22 mouse cellular contexts compared by ENCODE assay signal in genomic region chr2:116819016-116819687, GRCm38 (mm10). TPM values are rescaled to one million over a fixed set of nuclear protein-coding genes. Genes with fewer than 3 reads are reported as not detected.
DNase-seq lines count a peak whose midpoint lies in the region; ATAC-seq and TF ChIP-seq lines count a peak whose summit lies in the region.
"Had no signal": no experiment of that assay in that cellular context is flagged by ENCODE, and none has a peak within 500 bp of the region (broad histone marks: within the 10 kb centered on the region; RNA-seq: fewer than 3 reads in every experiment).

No protein-coding gene starts in this region.

- H3K4me3 ChIP-seq in forebrain, embryonic 13.5 days: no peak overlapping the region
- no peak overlapping the region for H3K4me3 ChIP-seq in forebrain, embryonic 12.5 days (replicated peaks)
- no peak overlapping the region for H3K4me3 ChIP-seq in hindbrain, embryonic 13.5 days
- H3K4me3 ChIP-seq in hindbrain, embryonic 11.5 days (ENCODE audit: low read depth, low read length): no peak overlapping the region
- H3K4me3 ChIP-seq in hindbrain, embryonic 16.5 days (ENCODE audit: low read length): no peak overlapping the region
- H3K4me3 ChIP-seq in midbrain, postnatal 0 days (ENCODE audit: low read depth, low read length): no peak overlapping the region
- H3K4me3 ChIP-seq: limb, embryonic 12.5 days had no signal

- 26% methylated on average over 13 of the region's 13 CpGs for WGBS in forebrain, embryonic 13.5 days
- 36% methylated on average over 13 of the region's 13 CpGs for WGBS in forebrain, embryonic 12.5 days
- 32% methylated on average over 13 of the region's 13 CpGs for WGBS in hindbrain, embryonic 13.5 days
- WGBS in hindbrain, embryonic 11.5 days: 47% methylated on average over 13 of the region's 13 CpGs
- 35% methylated on average over 13 of the region's 13 CpGs for WGBS in hindbrain, embryonic 16.5 days
- 26% methylated on average over 13 of the region's 13 CpGs for WGBS in midbrain, postnatal 0 days

- H3K9ac ChIP-seq in forebrain, embryonic 13.5 days: no peak overlapping the region
- no peak overlapping the region for H3K9ac ChIP-seq in forebrain, embryonic 12.5 days
- no peak overlapping the region for H3K9ac ChIP-seq in hindbrain, embryonic 13.5 days
- H3K9ac ChIP-seq in hindbrain, embryonic 11.5 days (ENCODE audit: low read depth, low read length): no peak overlapping the region
- no peak overlapping the region for H3K9ac ChIP-seq in hindbrain, embryonic 16.5 days (ENCODE audit: low read depth, low read length)
- no peak overlapping the region for H3K9ac ChIP-seq in midbrain, postnatal 0 days (replicated peaks; ENCODE audit: low read length, poor library complexity, severe bottlenecking)
- H3K9ac ChIP-seq: limb, embryonic 12.5 days; liver, embryonic 14.5 days had no signal

- H3K27me3 ChIP-seq in forebrain, embryonic 13.5 days: no peaks in the 10 kb centered on the region
- H3K27me3 ChIP-seq in forebrain, embryonic 12.5 days: peaks cover 6% of the 10 kb centered on the region; the same call in 1 of the 2 replicates
- H3K27me3 ChIP-seq in hindbrain, embryonic 13.5 days: no peaks in the 10 kb centered on the region
- H3K27me3 ChIP-seq in hindbrain, embryonic 11.5 days (ENCODE audit: control insufficient read depth, insufficient read depth, low read length): no peaks in the 10 kb centered on the region
- H3K27me3 ChIP-seq in hindbrain, embryonic 16.5 days (replicated peaks; ENCODE audit: control insufficient read depth, insufficient read depth, low read length): no peaks in the 10 kb centered on the region
- no peaks in the 10 kb centered on the region for H3K27me3 ChIP-seq in midbrain, postnatal 0 days (ENCODE audit: insufficient read depth, low read length)

- DNase-seq in hindbrain, embryonic 11.5 days (ENCODE audit: low spot score): no peak
- DNase-seq in midbrain, postnatal 0 days (ENCODE audit: low spot score): no peak
- no peak for DNase-seq in thymus, postnatal 25 days
- no peak for DNase-seq in thymus, postnatal 14 days
- DNase-seq: adrenal gland, postnatal 14 days; cerebellum, adult 9-10 months; kidney, adult 8-10 months; lung, postnatal 36 days; spleen, adult 18-20 months had no signal

- H3K4me1 ChIP-seq in forebrain, embryonic 13.5 days: peaks cover 37% of the 10 kb centered on the region
- peaks cover 40% of the 10 kb centered on the region for H3K4me1 ChIP-seq in forebrain, embryonic 12.5 days
- H3K4me1 ChIP-seq in hindbrain, embryonic 13.5 days (replicated peaks): peaks cover 41% of the 10 kb centered on the region
- no peaks in the 10 kb centered on the region for H3K4me1 ChIP-seq in hindbrain, embryonic 11.5 days (replicated peaks; ENCODE audit: control insufficient read depth, insufficient read depth, low read length)
- peaks cover 2% of the 10 kb centered on the region; the same call in 1 of the 2 replicates for H3K4me1 ChIP-seq in hindbrain, embryonic 16.5 days (ENCODE audit: control insufficient read depth, insufficient read depth, low read depth, low read length)
- no peaks in the 10 kb centered on the region for H3K4me1 ChIP-seq in midbrain, postnatal 0 days (ENCODE audit: insufficient read depth, low read length)

- H3K9me3 ChIP-seq in forebrain, embryonic 13.5 days (replicated peaks): no peaks in the 10 kb centered on the region
- H3K9me3 ChIP-seq in forebrain, embryonic 12.5 days: no peaks in the 10 kb centered on the region
- H3K9me3 ChIP-seq in hindbrain, embryonic 13.5 days: no peaks in the 10 kb centered on the region
- no peaks in the 10 kb centered on the region for H3K9me3 ChIP-seq in hindbrain, embryonic 11.5 days (ENCODE audit: control insufficient read depth, low read length)
- H3K9me3 ChIP-seq in hindbrain, embryonic 16.5 days (ENCODE audit: control insufficient read depth, low read length): no peaks in the 10 kb centered on the region
- H3K9me3 ChIP-seq in midbrain, postnatal 0 days (ENCODE audit: low read length): no peaks in the 10 kb centered on the region
- H3K9me3 ChIP-seq: limb, embryonic 12.5 days had no signal

- no peak for TF ChIP-seq CTCF in midbrain, postnatal 0 days (IDR thresholded peaks at IDR 0.05)

- no peak for ATAC-seq in forebrain, embryonic 13.5 days
- no peak; the same call in 1 of the 2 replicates for ATAC-seq in forebrain, embryonic 12.5 days (ENCODE audit: low FRiP score)
- no peak for ATAC-seq in hindbrain, embryonic 13.5 days (ENCODE audit: low FRiP score)
- ATAC-seq in hindbrain, embryonic 11.5 days (ENCODE audit: low FRiP score): no peak
- no peak for ATAC-seq in hindbrain, embryonic 16.5 days
- no peak for ATAC-seq in midbrain, postnatal 0 days (ENCODE audit: low FRiP score)

- H3K4me2 ChIP-seq in forebrain, embryonic 13.5 days: no peak overlapping the region
- no peak overlapping the region; the same call in 1 of the 2 replicates for H3K4me2 ChIP-seq in forebrain, embryonic 12.5 days
- 0 out of 2 replicates have a peak overlapping the region, but pooled peaks have one; percentile 11 for H3K4me2 ChIP-seq in hindbrain, embryonic 13.5 days
- no peak overlapping the region for H3K4me2 ChIP-seq in hindbrain, embryonic 11.5 days (replicated peaks; ENCODE audit: low read depth, low read length)
- H3K4me2 ChIP-seq in hindbrain, embryonic 16.5 days (ENCODE audit: low read length): peak overlapping the region; percentile 35
- peak overlapping the region; percentile 25 for H3K4me2 ChIP-seq in midbrain, postnatal 0 days (ENCODE audit: low read depth, low read length, poor library complexity, severe bottlenecking)
- H3K4me2 ChIP-seq: limb, embryonic 12.5 days had no signal

- H3K36me3 ChIP-seq in forebrain, embryonic 13.5 days (ENCODE audit: poor library complexity, severe bottlenecking): no peaks in the 10 kb centered on the region
- no peaks in the 10 kb centered on the region for H3K36me3 ChIP-seq in forebrain, embryonic 12.5 days (replicated peaks)
- no peaks in the 10 kb centered on the region for H3K36me3 ChIP-seq in hindbrain, embryonic 13.5 days
- no peaks in the 10 kb centered on the region for H3K36me3 ChIP-seq in hindbrain, embryonic 11.5 days (ENCODE audit: control insufficient read depth, insufficient read depth, low read length)
- no peaks in the 10 kb centered on the region for H3K36me3 ChIP-seq in hindbrain, embryonic 16.5 days (ENCODE audit: control insufficient read depth, insufficient read depth, low read length)
- no peaks in the 10 kb centered on the region for H3K36me3 ChIP-seq in midbrain, postnatal 0 days (ENCODE audit: insufficient read depth, low read length)
- H3K36me3 ChIP-seq: limb, embryonic 12.5 days had no signal

- H3K27ac ChIP-seq in forebrain, embryonic 13.5 days: 0 out of 2 replicates have a peak overlapping the region, but pooled peaks have one; percentile 14
- H3K27ac ChIP-seq in forebrain, embryonic 12.5 days: no peak overlapping the region
- peak overlapping the region; percentile 44; the same call in 1 of the 2 replicates for H3K27ac ChIP-seq in hindbrain, embryonic 13.5 days
- H3K27ac ChIP-seq in hindbrain, embryonic 11.5 days (ENCODE audit: low read depth, low read length): no peak overlapping the region
- H3K27ac ChIP-seq in hindbrain, embryonic 16.5 days (ENCODE audit: low read depth, low read length): peak overlapping the region; percentile 44; the same call in 1 of the 2 replicates
- H3K27ac ChIP-seq in midbrain, postnatal 0 days (ENCODE audit: low read depth, low read length): peak overlapping the region; percentile 47
- H3K27ac ChIP-seq: limb, embryonic 12.5 days; liver, embryonic 14.5 days; stomach, postnatal 0 days had no signal

RNA-seq across cellular contexts. Expression of gene Tmco5, which starts 59.3 kb away (rescaled TPM):
- polyA plus RNA-seq in forebrain, embryonic 13.5 days (2015; fragmentation: Nextera tagmentation; extraction: Ambion mirVana): not detected in 2 replicates
- polyA plus RNA-seq in forebrain, embryonic 12.5 days (2016; fragmentation: Nextera tagmentation; extraction: Ambion mirVana): not detected in 2 replicates
- polyA plus RNA-seq in hindbrain, embryonic 13.5 days (2015; fragmentation: Nextera tagmentation; extraction: Ambion mirVana): not detected in 2 replicates
- polyA plus RNA-seq in hindbrain, embryonic 11.5 days (2014; fragmentation: Nextera tagmentation; extraction: Ambion mirVana): not detected in 2 replicates
- not detected in 2 replicates for polyA plus RNA-seq in hindbrain, embryonic 16.5 days (2015; fragmentation: Nextera tagmentation; extraction: Ambion mirVana)
- total RNA-seq in midbrain, postnatal 0 days (2014; rRNA removed): not detected in 2 replicates
- polyA plus RNA-seq in midbrain, postnatal 0 days (2015; fragmentation: Nextera tagmentation; extraction: Ambion mirVana): not detected in 2 replicates
- total RNA-seq: adrenal gland, postnatal 14 days; gastrocnemius, adult 18-20 months; granulocyte monocyte progenitor cell, adult 5-6 weeks; hematopoietic stem cell, adult 5-6 weeks; monocyte, adult 5-6 weeks; neutrophil, adult 5-6 weeks had no signal
- polyA plus RNA-seq: large intestine, adult 2 months; limb, embryonic 12.5 days; liver, embryonic 14.5 days; stomach, postnatal 0 days had no signal

Comparison
In these comparisons a context has a peak if more than half of its experiments do, and no peak if none do; other contexts are left out.
1. H3K27ac ChIP-seq: peak in forebrain, embryonic 13.5 days (single experiment), hindbrain, embryonic 13.5 days (single experiment), hindbrain, embryonic 16.5 days (single experiment) and midbrain, postnatal 0 days (single experiment); none in forebrain, embryonic 12.5 days (single experiment) and hindbrain, embryonic 11.5 days (single experiment).
2. H3K4me2 ChIP-seq: peak in hindbrain, embryonic 13.5 days (single experiment), hindbrain, embryonic 16.5 days (single experiment) and midbrain, postnatal 0 days (single experiment); none in forebrain, embryonic 13.5 days (single experiment), forebrain, embryonic 12.5 days (single experiment) and hindbrain, embryonic 11.5 days (single experiment).